Mouse (Mus musculus) midbrain, embryonic 11.5 days (tissue): ENCODE measurements around the gene Ccdc155. TPM values are rescaled to one million over a fixed set of nuclear protein-coding genes. Genes with fewer than 3 reads are reported as not detected.

Source experiments
- ATAC-seq: fragments of 200-750 bp; cut with Nextera tagmentation; 2 replicates; pipeline ENCODE4 v1.8.0; 2017; ENCODE audit warnings: moderate TSS enrichment, moderate library complexity; ENCODE audit not compliant: low FRiP score
- DNase-seq: peaks from one replicate; pipeline ENCODE4 v3.0.0; 2015; ENCODE audit warnings: low spot score; ENCODE audit errors: missing footprints
- H3K27ac ChIP-seq: fragments of 300-500 bp; sonication (generic); 2 replicates; pipeline ENCODE4 v1.5.1; 2014; ENCODE audit warnings: low read depth, low read length
- H3K27me3 ChIP-seq: fragments of 300-500 bp; sonication (generic); 2 replicates; pipeline ENCODE4 v1.6.1; 2014; ENCODE audit warnings: mild to moderate bottlenecking, low read length, moderate library complexity, mixed read lengths; ENCODE audit not compliant: control insufficient read depth, insufficient read depth
- H3K36me3 ChIP-seq: fragments of 300-500 bp; sonication (generic); 2 replicates; pipeline ENCODE4 v1.6.1; 2014; ENCODE audit warnings: mild to moderate bottlenecking, low read length, moderate library complexity, mixed read lengths; ENCODE audit not compliant: control insufficient read depth, insufficient read depth
- H3K4me1 ChIP-seq: fragments of 300-500 bp; sonication (generic); 2 replicates; pipeline ENCODE4 v1.6.1; 2014; ENCODE audit warnings: low read length; ENCODE audit not compliant: control insufficient read depth, insufficient read depth
- H3K4me2 ChIP-seq: fragments of 300-500 bp; sonication (generic); 2 replicates; pipeline ENCODE4 v1.6.1; 2014; ENCODE audit warnings: mild to moderate bottlenecking, moderate library complexity
- H3K4me3 ChIP-seq: fragments of 300-500 bp; sonication (generic); 2 replicates; pipeline ENCODE4 v1.5.1; 2014; ENCODE audit warnings: low read depth, low read length
- H3K9ac ChIP-seq: fragments of 300-500 bp; sonication (generic); 2 replicates; pipeline ENCODE4 v1.6.1; 2014; ENCODE audit warnings: low read length
- H3K9me3 ChIP-seq: fragments of 300-500 bp; sonication (generic); 2 replicates; pipeline ENCODE4 v1.6.1; 2016; ENCODE audit warnings: low read length; ENCODE audit not compliant: control insufficient read depth
- WGBS: fragments of 180-500 bp; shearing (Covaris S2); extraction: QIAGEN DNeasy Blood & Tissue Kit; methylation state at CpG from one replicate; pipeline ENCODE4 v1.1.7; 2014; 5-methylcytosine and 5-hydroxymethylcytosine counted together
- polyA plus RNA-seq: library from polyadenylated mRNA; unstranded; fragments of >200 nt; fragmentation: Nextera tagmentation; extraction: Ambion mirVana; gene quantifications from 2 replicates; pipeline ENCODE4 v1.2.1, GENCODE M21; 2014

The Ccdc155 gene
- polyA plus RNA-seq, 1 experiment from 2014 or later: 0.86 TPM

GRCm38 (mm10) chr7:45211851-45212251, 7.2 kb upstream of the Ccdc155 start, which contains the start of gene Dkkl1:
TSS of gene Dkkl1 (minus strand) at chr7:45212147.
- H3K4me1 ChIP-seq: peaks cover 2% of the 10 kb centered on the region
- no peak within 1 kb of the TSS for H3K4me2 ChIP-seq
- no peak within 1 kb of the TSS for H3K9ac ChIP-seq
- peaks cover 12% of the 10 kb centered on the region for H3K27me3 ChIP-seq
- WGBS: 7% methylated on average over 17 of the region's 17 CpGs
- no peaks in the 10 kb centered on the region for H3K36me3 ChIP-seq
- H3K9me3 ChIP-seq: peaks cover 4% of the 10 kb centered on the region; the same call in 1 of the 2 replicates
- ATAC-seq (no peak), DNase-seq (no peak)
- H3K4me3 ChIP-seq: no peak within 1 kb of the TSS
- no peak within 1 kb of the TSS for H3K27ac ChIP-seq

DNA sequence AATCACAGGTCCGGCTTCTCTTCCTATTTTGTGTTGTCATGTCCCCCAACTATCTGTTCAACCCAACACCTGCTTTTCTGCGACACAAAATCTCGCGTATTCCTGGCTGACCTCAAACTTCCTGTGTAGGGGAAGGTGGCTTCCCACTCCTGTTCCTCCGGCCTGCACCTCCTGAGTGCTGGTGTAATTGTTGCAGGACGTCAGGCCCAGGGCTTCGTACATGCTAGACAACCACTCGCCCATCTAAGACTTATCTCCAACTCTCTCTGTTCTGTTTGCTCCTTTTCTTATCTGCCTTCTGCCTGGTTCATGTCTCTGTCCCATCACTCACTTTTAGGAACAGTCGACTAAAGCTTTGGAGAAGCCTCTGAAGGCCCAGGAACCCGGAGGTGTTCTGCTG, 6.4 kb upstream of the Ccdc155 start:
- ATAC-seq (no peak), DNase-seq (no peak)
- 82% methylated on average over 10 of the region's 10 CpGs for WGBS
- no peak overlapping the region for H3K27ac ChIP-seq
- H3K4me1 ChIP-seq: no peaks in the 10 kb centered on the region
- H3K27me3 ChIP-seq: peaks cover 12% of the 10 kb centered on the region
- H3K9me3 ChIP-seq: peaks cover 4% of the 10 kb centered on the region; the same call in 1 of the 2 replicates
- no peak overlapping the region for H3K4me2 ChIP-seq
- no peaks in the 10 kb centered on the region for H3K36me3 ChIP-seq
- H3K9ac ChIP-seq: no peak overlapping the region
- no peak overlapping the region for H3K4me3 ChIP-seq

DNA sequence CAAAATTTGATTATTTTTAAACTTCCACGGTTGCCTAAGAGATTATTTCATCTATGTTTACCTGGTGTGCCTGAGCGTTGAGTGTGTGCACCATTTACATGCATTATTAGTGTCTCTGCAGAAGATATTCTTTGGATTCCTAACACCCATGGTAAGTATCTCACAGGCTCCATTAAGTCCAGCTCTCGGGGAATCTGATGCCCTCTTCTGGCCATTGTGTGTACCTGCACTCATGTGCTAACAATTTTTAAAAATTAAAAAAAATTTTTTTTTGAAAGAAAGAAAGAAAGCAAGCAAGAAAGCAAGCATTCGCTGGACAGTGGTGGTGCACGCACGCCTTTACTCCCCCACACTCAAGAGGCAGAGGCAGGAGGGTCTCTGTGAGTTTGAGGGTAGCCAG, 3.6 kb upstream of the Ccdc155 start:
- no peak for ATAC-seq
- no peak for DNase-seq
- peaks cover 4% of the 10 kb centered on the region; the same call in 1 of the 2 replicates for H3K9me3 ChIP-seq
- no peaks in the 10 kb centered on the region for H3K36me3 ChIP-seq
- 80% methylated on average over 6 of the region's 6 CpGs for WGBS
- H3K4me2 ChIP-seq: no peak overlapping the region
- H3K9ac ChIP-seq: no peak overlapping the region
- no peaks in the 10 kb centered on the region for H3K4me1 ChIP-seq
- H3K27ac ChIP-seq: no peak overlapping the region
- H3K27me3 ChIP-seq: peaks cover 12% of the 10 kb centered on the region
- H3K4me3 ChIP-seq: no peak overlapping the region

DNA sequence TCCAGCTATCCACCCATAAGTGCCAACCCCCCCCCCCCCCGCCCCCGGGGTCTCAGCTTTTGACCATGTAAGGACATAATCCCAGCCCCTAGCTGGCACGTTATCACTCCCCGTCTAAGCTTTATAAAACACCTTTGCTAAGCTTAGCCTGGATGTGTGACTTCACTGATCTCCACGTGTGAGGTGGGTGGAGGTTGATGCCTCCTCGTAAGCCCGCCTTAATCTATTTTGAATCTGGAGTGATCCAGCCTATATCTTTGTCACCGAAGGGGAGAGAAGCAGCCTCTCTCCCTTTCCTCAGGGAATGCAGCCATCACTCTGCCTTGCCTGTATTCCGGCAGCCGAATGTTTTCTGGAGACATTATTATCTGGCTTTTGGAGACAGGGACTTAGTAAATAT, 2.0 kb downstream of the Ccdc155 start:
- no peak for ATAC-seq

DNA sequence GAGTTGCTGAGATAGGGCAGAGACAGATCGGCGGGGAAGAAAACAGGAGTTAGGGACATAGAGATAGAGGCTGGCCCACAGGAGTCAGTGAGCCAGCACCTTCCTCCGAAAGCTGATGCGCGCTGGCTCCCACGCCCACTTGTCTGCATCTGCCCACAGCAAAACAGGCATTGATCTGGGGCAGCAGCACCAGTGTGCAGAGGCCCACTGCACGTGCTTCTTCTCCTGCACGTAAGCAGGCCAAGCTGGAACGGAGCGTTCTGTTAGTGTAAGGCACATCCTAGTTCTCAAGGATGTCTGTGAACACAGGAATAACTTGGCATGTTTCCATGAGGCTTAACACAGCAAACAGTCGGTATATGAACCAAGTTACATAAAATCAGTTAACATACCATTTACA, 5.7 kb downstream of the Ccdc155 start:
- no peak for ATAC-seq
- Histone ChIP-seq H3K9me3 (no peaks in the 10 kb centered on the region), H3K27ac (no peak overlapping the region), H3K27me3 (no peaks in the 10 kb centered on the region), H3K4me1 (no peaks in the 10 kb centered on the region), H3K4me2 (no peak overlapping the region), H3K9ac (no peak overlapping the region), H3K36me3 (no peaks in the 10 kb centered on the region), H3K4me3 (no peak overlapping the region)
- DNase-seq: no peak
- WGBS: 86% methylated on average over 11 of the region's 11 CpGs

More for the DNA sequence above, 2.0 kb downstream of the Ccdc155 start:
- no peaks in the 10 kb centered on the region for H3K27me3 ChIP-seq
- H3K4me1 ChIP-seq: no peaks in the 10 kb centered on the region
- H3K4me2 ChIP-seq: no peak overlapping the region
- no peaks in the 10 kb centered on the region for H3K9me3 ChIP-seq
- no peak overlapping the region for H3K9ac ChIP-seq
- WGBS: 63% methylated on average over 10 of the region's 10 CpGs
- H3K36me3 ChIP-seq: no peaks in the 10 kb centered on the region
- no peak overlapping the region for H3K27ac ChIP-seq
- DNase-seq: no peak
- H3K4me3 ChIP-seq: no peak overlapping the region

GRCm38 (mm10) chr7:45198435-45198834, 6.3 kb downstream of the Ccdc155 start:
- Histone ChIP-seq H3K4me3 (no peak overlapping the region), H3K27me3 (no peaks in the 10 kb centered on the region), H3K4me2 (no peak overlapping the region), H3K4me1 (no peaks in the 10 kb centered on the region), H3K27ac (no peak overlapping the region), H3K9me3 (no peaks in the 10 kb centered on the region), H3K9ac (no peak overlapping the region), H3K36me3 (no peaks in the 10 kb centered on the region)
- peak; percentile 73; the same call in 1 of the 2 replicates for ATAC-seq
- DNase-seq: no peak
- WGBS: 12% methylated on average over 5 of the region's 5 CpGs

- Histone ChIP-seq H3K4me2 (no peak overlapping the region), H3K27ac (no peak overlapping the region), H3K4me1 (no peaks in the 10 kb centered on the region), H3K36me3 (no peaks in the 10 kb centered on the region), H3K9ac (no peak overlapping the region), H3K27me3 (no peaks in the 10 kb centered on the region), H3K4me3 (no peak overlapping the region), H3K9me3 (no peaks in the 10 kb centered on the region)
- ATAC-seq (no peak), DNase-seq (no peak)
- 79% methylated on average over 5 of the region's 5 CpGs for WGBS
Observed at GRCm38 (mm10) chr7:45196994-45197393, 7.7 kb downstream of the Ccdc155 start.

DNA sequence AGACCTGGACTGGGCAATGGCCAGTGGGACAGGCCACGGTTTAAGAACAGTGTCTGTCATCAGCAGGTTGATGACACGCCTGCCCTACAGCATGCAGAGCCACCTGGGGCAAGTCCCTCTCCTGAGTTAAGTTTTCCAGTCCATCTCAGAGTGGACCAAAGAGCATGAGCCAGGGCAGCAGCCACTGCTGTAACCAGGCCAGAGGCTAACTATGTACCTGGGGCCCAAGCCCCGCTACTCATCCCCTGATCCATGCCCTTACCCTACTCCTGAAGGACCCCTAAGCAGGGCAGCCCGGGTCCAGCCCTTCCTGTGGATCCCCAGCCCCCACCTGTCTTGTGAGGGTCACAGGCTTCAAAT, 8.5 kb downstream of the Ccdc155 start:
- DNase-seq (no peak), ATAC-seq (no peak)
- Histone ChIP-seq H3K36me3 (no peaks in the 10 kb centered on the region), H3K4me1 (no peaks in the 10 kb centered on the region), H3K4me3 (no peak overlapping the region), H3K9me3 (no peaks in the 10 kb centered on the region), H3K4me2 (no peak overlapping the region), H3K9ac (no peak overlapping the region), H3K27ac (no peak overlapping the region), H3K27me3 (no peaks in the 10 kb centered on the region)
- 84% methylated on average over 4 of the region's 4 CpGs for WGBS

DNA sequence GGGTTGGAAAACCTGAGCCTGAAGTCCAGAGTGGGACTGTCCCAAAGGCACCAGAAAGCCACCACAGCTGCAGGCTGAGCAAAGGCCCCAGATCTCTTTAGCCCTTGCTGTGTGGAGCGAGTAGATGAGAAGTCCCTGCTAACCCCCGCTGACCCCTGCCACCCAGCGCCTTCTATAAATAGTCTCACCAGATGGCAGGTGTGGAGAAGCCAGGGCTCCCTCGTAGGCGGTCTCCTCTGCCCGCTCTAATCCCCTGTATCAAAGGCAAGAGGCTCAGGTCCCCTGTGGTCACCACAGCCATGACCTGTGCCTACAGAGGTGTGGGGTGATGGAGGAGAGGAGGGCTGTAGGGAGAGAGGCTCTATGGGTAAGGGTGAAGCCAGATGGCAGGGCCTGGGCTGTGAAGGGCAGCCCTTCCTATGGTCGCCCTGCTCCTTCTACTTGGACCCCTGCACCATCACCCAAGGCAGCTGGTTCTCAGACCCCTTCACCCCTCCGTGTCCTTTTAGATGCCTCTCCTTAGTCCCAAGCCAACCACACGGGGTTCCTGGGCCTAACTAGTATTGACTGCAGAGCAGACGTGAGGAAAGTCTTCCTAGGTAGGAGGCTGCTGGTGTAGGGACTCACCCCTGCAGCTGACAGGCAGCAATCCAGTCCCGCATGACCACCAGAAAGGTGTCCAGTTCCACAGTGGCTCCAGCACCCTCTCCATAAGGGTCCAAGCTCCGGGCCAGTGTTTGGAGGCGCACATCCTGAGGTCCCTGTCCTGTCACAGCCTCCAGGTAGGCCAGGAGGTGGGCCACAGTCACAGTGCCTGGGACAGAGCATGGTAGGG, 9.1 kb downstream of the Ccdc155 start:
- 58% methylated on average over 13 of the region's 13 CpGs for WGBS
- Histone ChIP-seq H3K4me1 (no peaks in the 10 kb centered on the region), H3K27me3 (no peaks in the 10 kb centered on the region), H3K27ac (no peak overlapping the region), H3K36me3 (no peaks in the 10 kb centered on the region), H3K9me3 (no peaks in the 10 kb centered on the region), H3K4me3 (no peak overlapping the region), H3K4me2 (no peak overlapping the region), H3K9ac (no peak overlapping the region)
- DNase-seq (no peak), ATAC-seq (no peak)
